Mouse (Mus musculus) frontal cortex, postnatal 14 days (tissue): ENCODE results near the gene Bmp6.

Experiments used
- DNase-seq, 2 experiments: peaks; one replicate each; pipeline ENCODE4 v3.0.0; 2022; ENCODE audit warnings: low spot score in 2 of 2

Gene Bmp6

GRCm38 (mm10) chr13:38544769-38545445 is 200.0 kb downstream of the Bmp6 start:
- no peak for DNase-seq

DNA sequence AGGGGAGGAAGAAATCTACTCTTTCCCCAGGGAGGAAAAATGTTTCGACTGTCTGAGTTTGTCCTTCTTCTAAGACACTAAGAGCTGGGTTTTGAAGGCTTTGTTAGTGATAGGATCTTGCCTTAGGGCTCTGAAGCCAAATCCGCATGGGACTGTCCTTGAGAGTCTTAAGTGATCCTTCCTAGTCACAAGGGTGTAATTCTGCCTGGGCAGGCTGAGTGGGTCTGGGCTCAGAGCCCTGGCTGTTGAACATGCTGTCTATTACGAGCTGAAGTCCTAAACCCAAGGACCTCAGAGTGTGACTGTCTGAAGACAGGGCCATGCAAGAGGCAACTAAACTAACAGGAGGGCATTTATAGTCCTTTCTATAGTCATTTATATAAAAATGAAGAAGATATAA is 200.6 kb downstream of the Bmp6 start:
- DNase-seq = no peak

DNA sequence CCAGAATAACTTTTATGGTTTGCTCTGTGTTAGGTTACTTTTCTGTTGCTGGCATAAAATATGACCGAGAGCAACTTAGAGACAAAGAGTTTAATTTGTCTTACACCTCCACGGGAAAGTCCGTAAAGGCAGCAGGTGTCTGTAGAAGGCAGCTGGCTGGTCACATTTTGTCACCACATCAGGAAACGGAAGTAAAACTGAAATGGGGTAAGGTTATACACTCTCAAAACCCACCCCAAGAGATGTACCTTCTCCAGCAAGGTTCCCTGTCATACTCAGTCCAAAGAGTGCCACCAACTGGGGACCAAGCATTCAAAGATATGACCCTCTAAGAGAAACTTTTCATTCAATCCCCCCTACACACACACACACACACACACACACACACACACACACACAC is 201.8 kb downstream of the Bmp6 start:
- no peak for DNase-seq

DNA sequence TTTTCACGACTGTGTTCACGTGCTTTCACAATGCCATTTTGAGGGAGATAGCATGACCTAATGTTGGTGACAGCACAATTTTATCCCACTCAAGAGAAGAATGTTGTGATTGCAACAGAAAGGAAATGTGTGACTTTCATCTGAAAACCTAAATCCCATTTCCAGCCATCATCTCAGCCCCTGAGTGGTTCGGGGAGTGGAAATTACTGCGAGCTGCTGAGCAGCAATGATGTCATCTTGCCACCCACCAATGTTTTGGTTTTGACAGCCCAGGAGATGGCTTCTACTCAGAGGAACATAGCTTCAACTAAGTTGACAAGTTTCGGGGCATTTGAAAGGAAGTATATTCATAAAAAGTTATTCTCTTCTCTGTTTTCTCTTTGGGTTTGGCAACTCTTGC is 202.8 kb downstream of the Bmp6 start:
- no peak for DNase-seq

- DNase-seq = no peak
Measured at GRCm38 (mm10) chr13:38548681-38549080, 203.8 kb downstream of the Bmp6 start.
